Mouse (Mus musculus) limb, embryonic 13.5 days (tissue): ENCODE data around the gene Ext2. TPM values are rescaled to one million over a fixed set of nuclear protein-coding genes. Genes with fewer than 3 reads are reported as not detected.
A peak's percentile ranks its signal among the peaks of the same experiment; 100 is the strongest.

ENCODE experiments used
- ATAC-seq: fragments of 200-750 bp; cut with Nextera tagmentation; 2 replicates; pipeline ENCODE4 v1.8.0; 2017; ENCODE audit warnings: low read depth, moderate number of reproducible peaks, moderate TSS enrichment; ENCODE audit not compliant: low FRiP score
- H3K27ac ChIP-seq: fragments of 300-500 bp; sonication (generic); 2 replicates; pipeline ENCODE4 v1.5.1; 2015; ENCODE audit warnings: inconsistent platforms, mild to moderate bottlenecking, moderate library complexity
- H3K27me3 ChIP-seq: fragments of 300-500 bp; sonication (generic); 2 replicates; pipeline ENCODE4 v1.6.1; 2015; ENCODE audit warnings: mild to moderate bottlenecking, inconsistent platforms
- H3K36me3 ChIP-seq: fragments of 300-500 bp; sonication (generic); 2 replicates; pipeline ENCODE4 v1.6.1; 2015; ENCODE audit warnings: inconsistent platforms, mild to moderate bottlenecking, moderate library complexity
- H3K4me1 ChIP-seq: fragments of 300-500 bp; sonication (generic); 2 replicates; pipeline ENCODE4 v1.6.1; 2015; ENCODE audit warnings: inconsistent platforms
- H3K4me2 ChIP-seq: fragments of 300-500 bp; sonication (generic); replicated peaks from 2 replicates; pipeline ENCODE4 v1.6.1; 2015; ENCODE audit warnings: inconsistent platforms, mild to moderate bottlenecking, moderate library complexity
- H3K4me3 ChIP-seq: fragments of 300-500 bp; sonication (generic); 2 replicates; pipeline ENCODE4 v1.5.1; 2015; ENCODE audit warnings: moderate library complexity, mild to moderate bottlenecking, inconsistent platforms
- H3K9ac ChIP-seq: fragments of 300-500 bp; sonication (generic); 2 replicates; pipeline ENCODE4 v1.6.1; 2015; ENCODE audit warnings: mild to moderate bottlenecking, inconsistent platforms
- H3K9me3 ChIP-seq: fragments of 300-500 bp; sonication (generic); 2 replicates; pipeline ENCODE4 v1.6.1; 2016; ENCODE audit warnings: inconsistent platforms
- WGBS: fragments of 180-500 bp; shearing (Covaris S2); methylation state at CpG from one replicate; pipeline ENCODE4 v1.1.7; 2015; 5-methylcytosine and 5-hydroxymethylcytosine counted together
- polyA plus RNA-seq: library from polyadenylated mRNA; unstranded; fragments of >200 nt; fragmentation: Nextera tagmentation; extraction: Ambion mirVana; gene quantifications from 2 replicates; pipeline ENCODE4 v1.2.1, GENCODE M21; 2015

The Ext2 gene
- polyA plus RNA-seq, 1 experiment from 2014 or later, result 104 TPM

DNA sequence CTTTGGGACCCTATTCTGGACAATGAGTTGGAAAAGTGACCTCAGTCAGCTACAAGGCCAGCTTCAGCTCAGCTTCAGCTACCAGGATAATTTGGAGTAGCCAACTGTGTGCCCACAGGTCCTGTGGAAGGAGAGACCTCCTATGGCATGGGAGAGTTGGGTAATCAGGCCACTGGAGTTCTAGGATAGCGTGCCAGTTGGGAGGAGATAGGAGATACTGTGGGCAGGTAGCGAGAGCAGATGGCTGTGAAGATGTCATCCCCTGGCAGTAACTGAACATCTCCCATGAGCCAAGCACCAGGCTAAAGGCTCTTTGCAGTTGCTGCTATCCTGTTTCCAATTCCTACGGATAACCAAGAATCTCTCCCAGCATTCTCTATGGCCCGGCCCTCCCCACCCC, 187.8 kb downstream of the Ext2 start:
- Histone ChIP-seq H3K9ac (no peak overlapping the region), H3K4me2 (no peak overlapping the region), H3K27ac (no peak overlapping the region), H3K9me3 (no peaks in the 10 kb centered on the region), H3K4me1 (peaks cover 22% of the 10 kb centered on the region), H3K36me3 (no peaks in the 10 kb centered on the region), H3K27me3 (peaks cover 81% of the 10 kb centered on the region), H3K4me3 (no peak overlapping the region)
- no peak for ATAC-seq
- WGBS, result 88% methylated on average over 4 of the region's 4 CpGs

DNA sequence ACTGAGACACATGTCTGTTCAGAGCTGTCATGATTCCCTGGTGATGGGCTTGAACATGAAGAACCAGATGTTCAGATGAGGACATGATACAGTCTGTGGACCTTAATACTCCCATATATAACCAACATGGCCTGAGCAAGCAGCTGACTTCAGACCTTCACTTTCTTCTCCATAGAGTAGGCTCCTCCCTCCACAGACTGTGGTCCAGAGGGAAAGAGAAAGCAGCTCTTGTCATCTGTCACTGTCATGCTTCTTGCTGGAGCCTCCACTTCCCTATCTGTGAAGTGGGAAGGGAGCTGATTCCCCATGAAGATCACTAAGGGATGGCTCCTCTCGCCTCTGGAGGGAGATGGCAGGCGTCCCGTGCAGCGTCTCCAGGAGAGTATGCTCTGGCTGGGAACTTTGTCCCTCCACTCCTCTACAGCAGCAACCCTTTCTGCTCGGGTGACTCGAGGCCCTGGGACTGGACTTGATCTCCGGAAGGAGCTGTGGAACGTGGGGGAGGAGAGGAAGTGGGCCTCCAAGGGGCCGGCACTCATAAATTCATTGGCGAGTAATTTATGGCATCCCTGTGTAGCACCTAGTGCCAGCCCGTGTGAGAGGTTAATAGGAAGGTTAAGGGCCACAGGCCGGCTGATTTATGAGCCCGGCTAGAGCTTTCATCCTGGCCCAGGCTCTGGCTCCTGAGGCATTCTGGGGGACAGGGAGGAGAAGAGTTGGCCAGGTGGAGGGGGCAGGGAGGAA, 197.5 kb downstream of the Ext2 start:
- Histone ChIP-seq H3K9ac (peak overlapping the region; percentile 19; the same call in 1 of the 2 replicates), H3K9me3 (no peaks in the 10 kb centered on the region), H3K36me3 (no peaks in the 10 kb centered on the region), H3K27me3 (peaks cover 54% of the 10 kb centered on the region), H3K27ac (no peak overlapping the region), H3K4me3 (no peak overlapping the region), H3K4me1 (peaks cover 21% of the 10 kb centered on the region), H3K4me2 (no peak overlapping the region)
- 6% methylated on average over 13 of the region's 13 CpGs for WGBS
- ATAC-seq, result no peak

DNA sequence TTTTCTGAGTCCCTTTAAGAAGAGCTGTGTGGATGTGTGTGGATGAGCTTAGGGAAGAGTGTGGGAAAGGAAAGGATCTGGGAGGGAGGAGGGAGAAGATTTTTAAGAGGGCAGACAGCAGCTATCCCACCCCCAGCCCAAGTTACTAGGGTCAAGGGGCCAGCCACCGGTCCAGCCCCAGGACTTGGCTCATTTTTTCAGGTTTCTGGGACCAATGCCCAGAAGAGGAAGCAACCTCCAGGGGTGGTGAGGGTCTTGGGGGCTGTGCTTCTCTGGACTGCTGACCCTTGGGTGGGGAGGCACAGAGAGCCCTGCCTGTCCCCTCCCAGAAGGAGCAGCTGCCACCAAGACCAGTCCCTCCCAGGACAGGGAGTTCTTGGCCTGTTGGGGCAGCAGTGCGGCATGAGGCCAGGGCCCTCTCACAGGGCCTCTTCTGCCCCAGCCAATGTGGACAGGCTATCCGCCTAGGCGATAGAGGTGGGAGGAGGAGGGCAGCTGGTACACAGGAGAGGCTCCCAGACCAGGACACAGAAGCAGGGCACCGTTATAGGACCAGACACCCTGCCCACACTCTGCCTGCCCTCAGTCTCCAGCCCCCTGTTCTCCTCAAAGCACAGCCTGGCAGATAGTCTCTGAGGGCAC, 203.0 kb downstream of the Ext2 start:
- H3K9ac ChIP-seq, result no peak overlapping the region
- ATAC-seq, result no peak
- H3K27me3 ChIP-seq, result peaks cover 62% of the 10 kb centered on the region
- 35% methylated on average over 5 of the region's 5 CpGs for WGBS
- H3K27ac ChIP-seq, result no peak overlapping the region
- H3K4me1 ChIP-seq, result peaks cover 28% of the 10 kb centered on the region
- no peak overlapping the region for H3K4me2 ChIP-seq
- H3K4me3 ChIP-seq, result no peak overlapping the region
- H3K9me3 ChIP-seq, result no peaks in the 10 kb centered on the region
- H3K36me3 ChIP-seq, result no peaks in the 10 kb centered on the region

DNA sequence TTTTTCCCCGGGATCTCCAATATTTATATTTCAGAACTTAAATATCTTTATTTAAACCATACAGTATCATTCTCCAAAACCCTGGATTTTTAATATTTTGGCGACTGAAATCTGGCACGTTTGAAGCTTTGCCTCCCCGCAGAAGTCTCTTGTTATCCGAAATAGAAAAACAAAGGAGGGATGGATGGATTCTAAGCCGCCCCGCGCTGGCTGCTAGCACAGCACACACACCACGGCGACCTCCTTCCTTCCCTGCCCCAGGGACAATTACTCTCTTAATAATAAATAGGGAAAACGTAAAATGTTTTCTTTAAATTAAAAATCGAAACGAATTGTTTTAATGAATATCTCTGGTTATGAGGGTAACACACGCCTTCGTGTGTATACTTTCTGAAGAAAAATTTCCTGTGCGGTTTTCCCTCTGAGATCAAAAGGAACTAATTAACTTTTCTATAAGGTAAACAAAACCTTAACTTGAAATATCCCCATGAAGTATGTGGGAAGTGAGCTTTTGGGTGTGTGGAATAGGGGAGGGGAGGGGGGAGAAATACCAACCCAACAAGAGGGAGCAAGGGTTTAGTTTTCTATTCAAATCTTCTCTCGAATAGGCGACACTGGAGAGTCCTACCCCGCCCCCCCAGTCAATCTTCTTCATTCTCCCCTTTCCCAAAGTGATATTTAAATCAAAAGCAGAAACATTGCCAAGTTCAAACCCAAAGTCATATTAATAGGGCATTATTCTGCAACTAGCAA, 203.7 kb downstream of the Ext2 start:
- Histone ChIP-seq H3K27me3 (peaks cover 64% of the 10 kb centered on the region), H3K4me1 (peaks cover 28% of the 10 kb centered on the region), H3K9me3 (no peaks in the 10 kb centered on the region), H3K9ac (no peak overlapping the region), H3K4me3 (no peak overlapping the region), H3K36me3 (no peaks in the 10 kb centered on the region), H3K27ac (no peak overlapping the region), H3K4me2 (peak overlapping the region; percentile 29; the same call in 1 of the 2 replicates)
- no peak for ATAC-seq
- WGBS, result 33% methylated on average over 19 of the region's 19 CpGs

DNA sequence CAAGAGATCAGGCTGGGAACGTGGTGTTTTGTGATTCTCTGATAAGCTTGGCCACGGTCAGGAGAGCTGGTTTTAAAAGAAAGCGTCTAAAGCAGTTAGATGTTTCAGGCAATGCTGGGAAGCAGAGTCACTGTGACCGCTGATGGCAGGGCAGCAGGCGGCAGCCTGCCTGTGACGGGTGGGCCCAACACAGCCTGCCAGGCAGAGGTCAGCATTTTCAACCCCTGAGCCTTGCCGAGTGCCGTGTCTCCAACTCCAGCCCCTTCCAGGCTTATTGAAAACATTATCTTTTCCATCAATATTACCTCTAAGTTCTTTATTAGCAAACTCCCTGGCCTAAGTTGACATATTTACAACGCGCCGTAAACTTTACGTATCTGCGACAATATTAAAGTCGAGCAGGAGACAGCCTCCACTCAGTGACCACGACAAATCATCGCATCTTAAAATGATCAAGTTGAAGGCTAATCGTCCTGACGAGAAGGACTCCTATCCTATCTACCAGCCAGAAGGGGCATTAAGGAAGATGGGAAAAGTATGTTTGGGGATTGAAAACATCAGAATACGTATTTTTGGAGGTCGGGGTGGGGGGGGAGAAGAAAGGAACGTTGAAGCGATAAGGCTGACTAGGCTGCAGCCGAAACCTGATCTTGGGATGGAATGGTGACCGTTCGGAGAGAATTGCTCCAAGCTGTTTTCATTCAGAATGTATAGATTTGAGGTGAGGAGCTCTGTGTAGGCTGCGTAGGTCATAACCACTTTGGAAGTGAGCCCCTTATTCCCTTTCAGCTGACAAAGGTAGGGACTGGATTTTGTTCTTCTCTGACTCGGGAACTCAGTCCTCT, 206.3 kb downstream of the Ext2 start:
- WGBS, result 20% methylated on average over 27 of the region's 27 CpGs
- Histone ChIP-seq H3K27me3 (peaks cover 55% of the 10 kb centered on the region), H3K4me2 (peak overlapping the region; percentile 25)

DNA sequence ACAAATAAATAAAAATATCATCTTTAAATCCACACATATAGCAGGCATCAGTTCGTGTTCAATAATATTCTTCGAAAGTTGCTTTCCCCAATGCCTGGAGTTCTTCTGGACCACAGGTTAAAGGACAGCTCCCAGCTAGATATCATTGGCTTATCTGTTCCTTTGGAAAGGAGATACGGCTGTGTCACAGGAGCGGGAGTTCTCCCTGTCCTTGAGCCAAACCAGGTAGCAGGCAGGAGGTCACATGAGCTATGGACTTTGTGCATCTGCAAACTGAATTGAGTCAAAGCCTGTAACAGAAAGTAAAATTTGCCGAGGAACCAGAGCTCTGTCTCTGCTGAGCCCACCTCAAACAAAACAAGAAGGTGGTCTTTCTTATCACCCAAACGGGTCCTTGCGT, 209.3 kb downstream of the Ext2 start:
- 90% methylated on average over 7 of the region's 7 CpGs for WGBS
- Histone ChIP-seq H3K9ac (no peak overlapping the region), H3K27me3 (peaks cover 32% of the 10 kb centered on the region), H3K9me3 (no peaks in the 10 kb centered on the region), H3K4me3 (no peak overlapping the region), H3K27ac (no peak overlapping the region), H3K4me2 (no peak overlapping the region), H3K36me3 (no peaks in the 10 kb centered on the region), H3K4me1 (peaks cover 15% of the 10 kb centered on the region)
- ATAC-seq, result no peak

More for the DNA sequence above, 206.3 kb downstream of the Ext2 start:
- no peaks in the 10 kb centered on the region for H3K9me3 ChIP-seq
- H3K9ac ChIP-seq, result peak overlapping the region; percentile 14; the same call in 1 of the 2 replicates
- ATAC-seq, result no peak
- no peaks in the 10 kb centered on the region for H3K36me3 ChIP-seq
- H3K4me3 ChIP-seq, result no peak overlapping the region
- no peak overlapping the region for H3K27ac ChIP-seq
- peaks cover 28% of the 10 kb centered on the region for H3K4me1 ChIP-seq

Other genes starting within 250 kb of the Ext2 start
- gene Alx4, start 180.2 kb downstream of the Ext2 start, polyA plus RNA-seq, result 2.5 and 2.6 TPM in 2 replicates
- gene Accs, start 27.4 kb upstream of the Ext2 start, polyA plus RNA-seq, result 7.8 and 8.7 TPM in 2 replicates
- gene Accsl, start 46.6 kb upstream of the Ext2 start, polyA plus RNA-seq, result not detected in 2 replicates
- gene Gm13889, start 134.6 kb upstream of the Ext2 start, polyA plus RNA-seq, result 1.1 and 1.8 TPM in 2 replicates
- gene Gm27027, start 173.8 kb upstream of the Ext2 start, polyA plus RNA-seq, result not detected in 2 replicates
- 72.3 and 76.9 TPM in 2 replicates for gene Alkbh3, start 188.2 kb upstream of the Ext2 start, polyA plus RNA-seq